Mouse (Mus musculus) cerebellum, adult 9-10 months (tissue): Measurements from ENCODE around the gene Zfp280d.

Experiments used
- DNase-seq: peaks from one replicate; pipeline ENCODE4 v3.0.0; 2022

The Zfp280d gene

GRCm38 (mm10) chr9:72274677-72275076, at the start of gene Zfp280d:
Gene Zfp280d (plus strand): TSS chr9:72274860.
- peak; percentile 89 for DNase-seq

- DNase-seq = no peak
These were observed 48.1 kb upstream of the Zfp280d start for GRCm38 (mm10) chr9:72226536-72226935.

- no peak for DNase-seq
These were observed 22.0 kb upstream of the Zfp280d start for GRCm38 (mm10) chr9:72252656-72253055.

- DNase-seq = no peak
These were observed 19.4 kb upstream of the Zfp280d start for GRCm38 (mm10) chr9:72255227-72255626.

- DNase-seq = no peak
These were observed 18.0 kb upstream of the Zfp280d start for GRCm38 (mm10) chr9:72256646-72257045.

GRCm38 (mm10) chr9:72260337-72260736, 14.3 kb upstream of the Zfp280d start:
- no peak for DNase-seq

GRCm38 (mm10) chr9:72264859-72265258, 9.8 kb upstream of the Zfp280d start:
- no peak for DNase-seq

GRCm38 (mm10) chr9:72270146-72270545, 4.5 kb upstream of the Zfp280d start:
- DNase-seq = no peak

- peak; percentile 25 for DNase-seq
These were observed 832 bp upstream of the Zfp280d start for GRCm38 (mm10) chr9:72273646-72274410.

- peak; percentile 62 for DNase-seq
These were observed 680 bp downstream of the Zfp280d start for GRCm38 (mm10) chr9:72275101-72275978.

GRCm38 (mm10) chr9:72275979-72276500, 1.4 kb downstream of the Zfp280d start:
- peak; percentile 42 for DNase-seq

GRCm38 (mm10) chr9:72276941-72277340, 2.3 kb downstream of the Zfp280d start:
- no peak for DNase-seq

GRCm38 (mm10) chr9:72279943-72280342, 5.3 kb downstream of the Zfp280d start:
- DNase-seq = no peak

GRCm38 (mm10) chr9:72287696-72288095, 13.0 kb downstream of the Zfp280d start:
- no peak for DNase-seq

- DNase-seq = no peak
These were observed 13.6 kb downstream of the Zfp280d start for GRCm38 (mm10) chr9:72288210-72288609.

GRCm38 (mm10) chr9:72289094-72289493, 14.4 kb downstream of the Zfp280d start:
- DNase-seq = no peak

- DNase-seq = no peak
These were observed 19.4 kb downstream of the Zfp280d start for GRCm38 (mm10) chr9:72294076-72294475.

GRCm38 (mm10) chr9:72309765-72310164, 35.1 kb downstream of the Zfp280d start:
- no peak for DNase-seq

GRCm38 (mm10) chr9:72333221-72333620, 58.6 kb downstream of the Zfp280d start:
- no peak for DNase-seq

GRCm38 (mm10) chr9:72336069-72336468, 61.4 kb downstream of the Zfp280d start:
- DNase-seq = no peak

- DNase-seq = no peak
These were observed 64.5 kb downstream of the Zfp280d start for GRCm38 (mm10) chr9:72339119-72339518.

- DNase-seq = no peak
These were observed 69.2 kb downstream of the Zfp280d start for GRCm38 (mm10) chr9:72343844-72344243.

- DNase-seq = no peak
These were observed 97.7 kb downstream of the Zfp280d start for GRCm38 (mm10) chr9:72372359-72372758.

- no peak for DNase-seq
These were observed 99.4 kb downstream of the Zfp280d start for GRCm38 (mm10) chr9:72374074-72374473.
